Mouse (Mus musculus) frontal cortex, postnatal 10 days (tissue): ENCODE data around the gene Apoa5.

ENCODE experiments used
- DNase-seq, 2 experiments: peaks; one replicate each; pipeline ENCODE4 v3.0.0; 2022; ENCODE audit warnings: low spot score in 2 of 2, mixed read lengths in 1 of 2

Gene Apoa5

DNA sequence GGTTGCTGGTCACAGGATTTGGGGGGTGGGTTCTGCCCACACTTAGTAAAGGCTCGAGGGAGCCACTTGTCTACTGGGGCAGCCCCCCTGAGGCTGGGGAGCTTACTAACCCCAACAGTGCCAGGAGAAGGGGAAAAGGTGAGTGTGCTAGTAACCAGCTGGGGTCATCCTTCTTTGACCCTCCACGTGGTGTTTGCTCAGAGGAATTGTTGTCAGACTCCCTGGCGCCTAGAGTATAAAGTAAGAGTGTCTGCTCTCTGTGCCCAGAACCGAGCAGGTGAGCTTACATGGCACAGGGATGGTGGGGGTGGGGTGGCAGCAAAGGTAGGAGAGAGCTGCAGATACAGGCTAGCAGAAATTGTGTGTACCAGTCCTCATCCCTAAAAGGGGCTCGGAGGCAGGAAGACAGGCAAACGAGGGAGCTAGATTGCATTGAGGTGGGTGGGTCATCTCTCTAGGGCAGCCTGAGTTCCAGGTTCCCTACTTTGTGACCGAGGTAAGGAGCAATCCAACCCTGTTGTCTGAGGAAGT lies at the start of gene Apoa5:
Gene Apoa5 (plus strand): TSS at position 291 of the 531 bp plus-strand sequence.
- DNase-seq, result no peak

DNA sequence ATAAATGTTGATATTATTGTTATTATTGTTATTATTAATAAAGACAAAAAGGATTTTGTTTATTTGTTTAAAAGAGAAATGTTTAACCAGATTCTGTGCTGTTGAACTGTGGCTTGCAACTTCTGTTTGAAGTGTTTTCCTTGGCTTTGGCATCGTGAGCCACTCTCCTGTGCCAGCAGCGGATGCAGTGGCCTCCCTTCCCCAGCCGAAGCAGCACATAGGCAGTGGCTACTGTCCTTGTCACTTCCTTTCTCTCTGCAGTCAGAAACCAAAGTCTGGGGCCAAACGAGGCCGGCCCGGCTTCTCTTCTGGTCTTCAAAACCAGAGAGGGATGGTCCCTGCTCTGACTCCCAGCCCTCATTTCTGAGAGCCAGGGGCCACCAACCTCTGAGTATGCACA lies 45.3 kb upstream of the Apoa5 start:
- no peak for DNase-seq

DNA sequence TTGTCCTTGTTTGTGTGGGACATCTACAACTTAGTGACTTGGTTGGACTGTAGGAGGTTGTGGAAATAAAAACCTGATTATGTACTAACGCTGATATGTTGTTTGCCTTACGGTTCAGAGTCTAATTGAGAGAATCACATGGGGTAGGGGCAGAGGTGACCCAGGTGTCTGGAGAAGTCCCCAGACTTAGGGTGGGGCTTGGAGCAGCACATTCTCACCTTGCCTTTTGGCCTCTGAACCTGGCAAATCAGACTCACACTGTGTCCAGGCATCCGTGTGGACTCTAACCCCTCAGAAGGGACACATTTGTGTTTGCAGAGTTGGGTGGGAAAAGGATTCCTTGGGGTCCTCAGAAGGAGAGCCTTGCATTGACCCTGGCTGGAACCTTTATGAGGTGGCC lies 44.3 kb upstream of the Apoa5 start:
- DNase-seq, result no peak

DNA sequence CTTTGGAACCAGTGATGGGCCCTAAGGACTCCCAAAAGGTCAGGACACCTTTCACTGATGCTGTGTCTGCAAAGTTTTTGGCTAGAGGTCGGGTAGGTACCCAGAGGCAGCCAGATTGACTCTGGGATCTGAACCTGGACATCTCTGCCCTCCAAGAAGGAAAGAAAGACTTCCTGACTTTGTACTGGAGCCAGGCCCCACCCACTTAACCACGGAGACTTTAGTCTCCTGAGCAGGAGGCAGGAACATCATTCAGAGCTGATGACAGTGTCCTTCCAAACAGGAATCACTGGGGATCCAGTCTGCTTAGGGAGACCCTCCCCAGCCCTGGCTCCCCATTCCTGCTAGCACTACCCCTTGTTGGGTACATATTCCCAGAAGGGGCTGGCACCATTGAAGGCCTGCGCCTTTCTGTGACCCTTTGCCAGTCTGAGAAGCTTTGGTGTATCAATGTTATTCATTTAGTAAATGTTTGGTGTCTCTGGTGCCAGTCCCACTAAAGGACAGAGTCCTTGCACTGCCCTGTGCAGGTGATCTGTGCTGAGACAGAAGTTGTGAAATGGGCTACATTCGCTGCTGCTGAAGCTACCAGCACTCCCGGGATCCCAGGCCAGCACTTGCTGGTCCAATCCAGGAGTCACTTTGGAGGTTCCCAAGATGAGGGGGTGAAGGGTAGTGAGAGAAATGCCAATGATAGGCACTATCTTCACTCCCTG lies 43.3 kb upstream of the Apoa5 start:
- DNase-seq, result no peak

DNA sequence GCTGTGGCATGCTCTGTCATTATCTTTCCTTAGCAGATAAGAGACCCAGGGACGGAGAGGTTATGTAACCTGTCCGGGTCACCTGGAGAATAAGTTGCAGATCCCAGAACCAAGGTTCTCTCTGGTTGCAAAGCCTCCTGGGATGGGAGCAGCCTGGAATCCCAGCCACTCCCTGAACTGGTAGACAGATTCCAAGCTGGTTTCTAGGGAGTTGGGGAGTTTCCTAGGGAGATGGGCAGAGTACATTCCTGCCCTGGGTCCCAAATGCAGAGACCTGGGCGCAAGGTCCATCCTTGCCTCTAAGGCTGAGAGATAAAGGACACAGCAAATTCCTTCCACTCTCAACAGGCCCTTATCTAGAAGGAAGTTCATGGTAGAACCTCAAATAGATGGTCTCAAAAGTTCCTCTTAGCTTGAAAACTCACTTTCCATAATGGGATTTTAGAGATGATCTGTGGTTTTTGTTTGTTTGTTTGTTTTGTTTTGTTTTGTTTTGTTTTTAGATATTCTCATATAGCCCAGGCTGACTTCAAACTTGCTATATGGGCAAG lies 41.3 kb upstream of the Apoa5 start:
- no peak for DNase-seq

DNA sequence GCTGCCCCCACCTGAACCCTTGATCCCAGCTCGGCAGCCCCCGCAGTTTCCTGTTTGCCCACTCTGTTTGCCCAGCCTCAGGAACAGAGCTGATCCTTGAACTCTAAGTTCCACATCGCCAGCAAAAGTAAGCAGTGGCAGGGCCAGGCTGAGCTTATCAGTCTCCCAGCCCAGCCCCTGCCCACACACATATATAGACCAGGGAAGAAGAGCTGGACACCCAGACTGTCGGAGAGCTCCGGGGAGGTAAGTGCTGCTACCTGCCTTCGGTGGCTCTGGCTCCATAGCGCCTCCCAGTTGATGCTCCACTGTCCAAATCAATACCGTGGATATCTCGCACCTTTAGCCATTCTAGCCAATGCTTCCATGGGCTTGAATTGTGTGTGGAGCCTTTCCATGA lies 39.9 kb upstream of the Apoa5 start, which contains the start of gene Apoa1:
Gene Apoa1 (plus strand): TSS at position 90 of the 400 bp plus-strand sequence.
- DNase-seq, result no peak

DNA sequence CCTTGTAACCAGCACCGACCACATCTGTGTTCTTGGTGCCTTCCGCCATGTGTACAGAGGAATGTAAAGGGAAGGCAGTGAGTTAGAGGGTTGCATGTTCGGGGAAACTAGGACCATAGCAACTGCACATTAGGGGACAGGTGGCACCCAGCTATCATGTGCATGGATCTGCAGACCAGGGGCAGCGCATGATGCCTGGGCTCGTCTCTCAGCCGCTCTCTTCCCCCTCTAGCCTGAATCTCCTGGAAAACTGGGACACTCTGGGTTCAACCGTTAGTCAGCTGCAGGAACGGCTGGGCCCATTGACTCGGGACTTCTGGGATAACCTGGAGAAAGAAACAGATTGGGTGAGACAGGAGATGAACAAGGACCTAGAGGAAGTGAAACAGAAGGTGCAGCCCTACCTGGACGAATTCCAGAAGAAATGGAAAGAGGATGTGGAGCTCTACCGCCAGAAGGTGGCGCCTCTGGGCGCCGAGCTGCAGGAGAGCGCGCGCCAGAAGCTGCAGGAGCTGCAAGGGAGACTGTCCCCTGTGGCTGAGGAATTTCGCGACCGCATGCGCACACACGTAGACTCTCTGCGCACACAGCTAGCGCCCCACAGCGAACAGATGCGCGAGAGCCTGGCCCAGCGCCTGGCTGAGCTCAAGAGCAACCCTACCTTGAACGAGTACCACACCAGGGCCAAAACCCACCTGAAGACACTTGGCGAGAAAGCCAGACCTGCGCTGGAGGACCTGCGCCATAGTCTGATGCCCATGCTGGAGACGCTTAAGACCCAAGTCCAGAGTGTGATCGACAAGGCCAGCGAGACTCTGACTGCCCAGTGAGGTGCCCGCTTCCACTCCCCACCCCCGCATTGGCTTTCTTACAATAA lies 38.6 kb upstream of the Apoa5 start:
- DNase-seq, result peak; percentile 85 to 86

DNA sequence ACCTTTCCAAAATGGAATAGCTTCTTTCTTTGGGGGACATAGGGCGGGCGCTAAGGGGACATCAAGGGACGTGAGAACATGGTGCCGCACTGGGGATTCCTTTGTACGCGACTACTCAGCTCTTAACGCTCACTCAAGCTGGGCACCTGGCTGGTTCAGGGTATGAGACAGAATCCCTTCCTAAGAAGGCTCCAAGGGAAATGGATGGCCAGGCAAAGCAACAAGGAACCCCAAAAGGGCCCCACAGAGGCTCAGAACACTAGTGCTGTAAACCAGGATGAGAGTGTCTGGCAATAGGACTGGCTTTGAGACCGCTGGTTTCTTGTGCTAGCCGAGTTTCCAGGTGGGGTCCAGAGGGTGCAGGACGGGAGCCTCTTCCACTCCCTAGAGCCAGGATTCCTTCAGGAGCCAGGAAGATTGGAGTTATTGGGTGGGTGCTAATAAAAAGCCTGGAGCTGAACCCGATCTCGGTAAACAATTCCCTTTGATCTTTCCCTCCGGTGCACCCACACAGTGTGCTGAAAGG lies 37.9 kb upstream of the Apoa5 start:
- DNase-seq, result no peak

DNA sequence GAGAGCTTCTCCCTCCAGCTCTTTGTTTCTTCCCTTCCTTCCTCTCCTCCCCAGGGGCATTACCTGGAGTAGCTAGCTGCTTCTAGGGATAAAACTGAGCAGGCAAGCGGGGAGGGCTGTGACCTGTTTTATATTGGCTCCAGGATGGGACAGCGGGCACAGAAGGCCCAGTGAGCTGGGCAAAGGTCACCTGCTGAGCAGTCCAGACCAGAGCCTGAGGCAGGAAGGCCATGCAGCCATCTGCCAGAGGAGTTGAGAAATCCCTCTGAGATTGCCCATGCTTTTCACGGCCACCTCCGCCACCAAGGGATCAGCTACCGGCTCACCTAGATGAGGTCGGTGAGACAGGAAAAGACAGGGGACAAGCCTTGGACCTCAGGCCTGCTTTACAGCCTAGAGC lies 33.2 kb upstream of the Apoa5 start:
- no peak for DNase-seq

DNA sequence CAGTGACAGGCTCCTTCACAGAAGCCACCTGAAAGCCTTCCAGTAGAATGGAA lies 33.0 kb upstream of the Apoa5 start, which contains the start of gene Apoc3:
Gene Apoc3 (minus strand): TSS at position 41 of the 53 bp plus-strand sequence.
- no peak for DNase-seq

DNA sequence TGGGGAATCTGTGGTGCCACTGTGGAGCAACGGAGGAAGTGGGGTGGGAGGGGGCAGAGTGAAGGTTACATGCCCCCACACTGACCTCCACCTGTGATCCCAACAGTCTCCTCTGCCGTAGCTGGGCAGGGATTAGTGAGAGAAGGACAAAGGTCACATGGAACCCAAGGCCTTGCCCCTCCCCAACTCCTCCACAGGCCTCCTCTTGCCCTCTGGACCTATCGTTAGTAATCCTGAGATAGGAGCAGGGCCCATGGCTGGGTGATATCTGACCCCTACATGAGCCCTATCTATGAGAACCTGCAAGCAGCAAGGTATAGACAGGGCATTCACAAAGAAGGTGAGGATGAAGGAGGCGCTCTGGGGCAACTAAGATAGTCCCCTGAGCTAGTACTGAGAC lies 32.8 kb upstream of the Apoa5 start:
- DNase-seq, result no peak

DNA sequence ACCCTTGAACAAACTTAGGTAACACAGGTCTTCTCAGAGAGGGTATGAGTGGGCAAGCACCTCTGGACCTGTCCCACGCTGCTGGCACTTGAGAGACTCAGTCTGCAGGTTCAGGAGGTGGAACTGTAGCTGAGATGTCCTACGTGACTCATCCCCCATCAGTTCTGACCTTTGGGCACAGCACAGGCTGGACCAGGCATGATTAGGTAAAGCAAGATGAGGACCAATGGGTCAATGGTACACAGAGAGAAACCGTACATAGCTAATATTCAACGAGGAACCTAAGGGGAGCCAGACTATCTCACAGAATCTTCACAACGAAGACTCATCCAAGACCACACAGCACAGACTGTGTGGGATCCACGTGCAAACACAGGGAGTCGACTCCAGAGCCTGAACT lies 29.6 kb upstream of the Apoa5 start:
- DNase-seq, result no peak

DNA sequence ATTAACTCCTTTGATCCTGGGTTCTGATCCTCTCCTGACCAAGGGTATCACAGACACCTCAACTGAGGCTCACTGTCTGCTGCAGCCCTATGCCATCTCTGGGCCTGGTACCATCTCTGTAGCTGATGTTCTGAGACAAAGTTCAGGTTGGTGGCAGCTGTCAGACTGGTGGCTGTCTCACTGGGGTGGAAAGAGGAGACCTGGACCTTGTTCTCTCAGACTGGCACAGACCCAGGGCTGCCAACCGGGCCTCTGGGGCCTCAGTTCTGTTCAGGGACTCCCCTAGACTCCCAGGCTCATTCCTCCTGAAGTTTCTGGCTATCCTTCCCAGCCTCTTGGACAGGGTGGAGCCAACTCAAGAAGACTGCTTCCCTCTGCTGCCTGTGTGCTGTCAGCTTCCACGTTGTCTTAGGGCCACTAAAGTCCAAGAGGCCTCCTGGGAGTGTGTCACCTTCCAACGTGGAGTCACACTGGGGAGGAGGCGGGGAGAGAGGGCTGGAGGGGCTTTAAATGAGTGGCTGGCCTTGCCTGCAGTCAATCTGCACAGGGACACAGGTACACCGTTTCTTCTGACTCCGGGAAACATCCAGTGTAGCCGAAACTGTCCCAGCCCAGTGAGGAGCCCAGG lies 27.8 kb upstream of the Apoa5 start, which contains the start of gene Apoa4:
Gene Apoa4 (plus strand): TSS at position 171 of the 628 bp plus-strand sequence.
- no peak for DNase-seq

DNA sequence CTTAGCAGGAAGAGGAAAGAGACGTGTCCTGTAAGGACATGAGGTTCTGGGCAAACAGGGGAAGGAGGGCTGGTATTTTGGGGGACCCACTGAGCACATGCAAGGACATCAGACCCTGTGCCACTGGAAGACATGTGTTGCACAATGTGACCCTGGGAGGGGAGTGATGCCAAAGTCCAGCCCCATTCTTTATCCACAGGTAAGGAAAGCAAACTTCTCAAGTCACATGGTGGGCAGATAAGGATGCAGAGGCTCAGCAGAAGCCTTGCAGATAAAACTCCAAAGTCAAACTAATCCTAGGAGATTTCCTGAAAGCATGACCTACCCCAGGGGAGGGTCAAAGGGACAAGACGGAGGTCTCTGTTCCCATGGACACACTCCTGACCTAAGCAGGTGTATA lies 26.6 kb upstream of the Apoa5 start:
- DNase-seq, result no peak

DNA sequence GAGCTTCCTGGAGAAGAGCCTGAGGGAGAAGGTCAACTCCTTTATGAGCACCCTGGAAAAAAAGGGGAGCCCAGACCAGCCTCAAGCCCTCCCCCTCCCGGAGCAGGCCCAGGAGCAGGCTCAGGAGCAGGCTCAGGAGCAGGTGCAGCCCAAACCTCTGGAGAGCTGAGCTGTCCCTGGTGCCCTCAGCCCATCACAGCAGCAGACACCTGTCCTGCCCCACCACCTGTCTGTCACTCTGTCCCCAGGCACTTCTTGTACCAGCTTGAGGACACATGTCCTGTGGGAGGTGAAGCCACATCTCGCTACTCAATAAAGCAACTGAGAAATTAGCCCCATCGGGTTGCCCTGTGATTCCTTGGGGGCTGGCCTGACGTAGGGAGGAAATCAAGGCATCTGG lies 25.3 kb upstream of the Apoa5 start:
- no peak for DNase-seq

DNA sequence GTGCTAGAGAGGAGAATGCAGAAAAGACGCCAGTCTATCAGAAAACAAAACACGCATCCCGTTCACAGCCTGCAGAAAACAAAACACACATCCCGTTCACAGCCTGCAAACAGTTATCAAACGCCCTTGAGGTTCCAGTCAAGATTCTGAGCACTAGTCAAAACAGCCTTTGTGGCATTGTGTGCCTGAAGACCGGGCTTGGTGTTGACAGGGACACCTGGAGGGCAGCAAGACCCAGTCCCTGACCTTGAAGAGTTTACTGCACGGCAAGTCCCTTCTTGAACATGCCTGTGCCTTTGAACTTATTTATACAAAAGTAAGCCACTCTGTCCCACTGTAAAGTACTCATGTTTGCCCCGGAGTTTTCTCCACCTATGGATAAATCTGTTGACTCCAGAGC lies 24.8 kb upstream of the Apoa5 start:
- no peak for DNase-seq

DNA sequence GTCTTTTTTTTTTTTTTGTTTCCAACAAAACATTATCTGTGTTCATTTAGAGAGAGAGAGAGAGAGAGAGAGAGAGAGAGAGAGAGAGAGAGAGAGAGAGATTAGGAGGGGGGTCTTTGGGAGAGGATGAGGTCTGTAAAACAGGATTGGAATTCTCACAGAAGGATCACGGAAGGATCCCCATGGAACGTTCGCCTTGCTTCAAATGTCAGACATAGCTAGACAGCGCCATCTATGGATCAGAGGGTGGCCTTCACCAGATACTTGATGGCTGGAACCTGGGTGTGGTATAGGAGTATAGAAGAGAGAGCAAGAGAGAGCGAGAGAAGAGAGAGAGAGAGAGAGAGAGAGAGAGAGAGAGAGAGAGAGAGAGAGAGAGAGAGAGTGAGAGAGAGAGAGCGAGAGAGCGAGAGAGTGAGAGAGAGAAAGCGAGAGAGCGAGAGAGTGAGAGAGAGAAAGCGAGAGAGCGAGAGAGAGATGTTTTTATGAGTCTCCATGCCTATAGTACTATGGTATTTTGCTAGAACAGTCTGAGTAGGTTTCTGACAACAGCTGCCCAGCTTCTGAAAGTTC lies 21.6 kb upstream of the Apoa5 start:
- peak in 1 of 2 experiments; percentile 57 for DNase-seq

DNA sequence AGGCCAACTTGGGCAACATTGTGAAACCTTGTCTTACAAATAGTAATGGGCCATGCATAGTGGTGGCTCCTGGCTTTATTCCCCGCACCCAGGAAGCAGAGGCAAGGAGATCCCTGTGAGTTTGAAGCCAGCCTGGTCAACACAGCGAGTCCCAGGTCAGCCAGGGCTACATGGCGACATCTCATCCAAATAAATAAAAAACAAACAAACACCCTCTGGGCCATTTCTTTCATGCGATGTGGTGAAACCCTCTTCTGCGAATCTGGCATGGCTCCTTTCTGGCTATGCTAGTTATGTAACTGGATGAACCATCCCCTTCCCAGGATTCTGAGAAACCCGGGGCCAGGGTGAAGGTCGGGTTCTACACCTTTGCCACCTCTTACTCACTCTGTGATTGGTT lies 12.3 kb upstream of the Apoa5 start:
- DNase-seq, result no peak

DNA sequence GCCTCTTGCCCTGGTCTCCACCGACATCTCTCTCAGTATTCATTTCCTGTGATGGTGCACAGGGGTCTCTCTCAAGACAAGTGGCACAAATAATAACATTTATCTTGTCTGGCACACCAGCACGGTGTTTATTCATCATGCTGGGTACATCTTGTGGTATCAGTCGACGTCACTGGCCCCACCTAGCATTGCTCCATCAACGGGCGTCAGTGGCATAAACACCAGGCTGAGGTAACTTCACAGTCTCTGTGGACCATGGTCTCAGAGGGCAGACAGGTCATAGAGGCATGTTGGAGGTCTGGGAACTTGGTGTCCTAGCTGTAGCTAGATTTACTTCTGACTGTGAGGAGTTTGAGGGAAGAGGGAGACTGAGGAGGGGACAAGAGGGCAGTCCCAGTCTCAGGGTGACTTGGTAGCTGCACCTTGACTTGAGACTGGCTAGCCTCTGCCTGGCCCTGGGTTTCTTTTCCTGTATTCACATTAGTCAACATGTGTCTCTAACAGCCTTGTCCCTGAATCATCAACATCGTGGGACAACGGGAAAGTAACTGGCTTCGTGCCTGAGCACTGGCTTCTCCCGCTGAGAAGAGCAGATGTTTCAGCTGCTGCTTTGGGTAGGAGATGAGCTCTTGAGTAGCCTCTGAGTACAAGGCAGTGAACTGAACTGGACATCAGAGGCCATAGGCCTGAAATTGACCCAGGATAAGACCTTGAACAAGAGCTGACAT lies 11.6 kb upstream of the Apoa5 start:
- DNase-seq, result no peak

DNA sequence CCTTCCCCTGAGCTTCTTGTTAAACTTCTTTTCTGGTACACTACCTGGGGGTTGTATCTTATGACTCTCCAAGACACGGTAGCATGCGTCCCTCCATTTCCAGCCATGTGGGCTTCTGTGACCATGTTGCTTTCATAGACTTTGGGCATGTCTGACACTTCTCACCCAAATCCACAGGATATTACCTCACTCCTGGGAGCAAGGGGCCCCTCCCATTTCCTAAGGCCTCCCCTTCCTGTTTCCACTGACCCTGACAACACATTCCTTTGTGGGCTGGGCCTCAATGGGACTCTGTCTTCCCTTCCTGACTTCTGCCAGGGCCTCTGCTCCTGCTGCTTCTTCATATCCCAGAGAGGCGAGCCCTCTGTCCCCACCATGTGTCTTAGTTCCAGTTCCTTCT lies 10.9 kb upstream of the Apoa5 start:
- no peak for DNase-seq

DNA sequence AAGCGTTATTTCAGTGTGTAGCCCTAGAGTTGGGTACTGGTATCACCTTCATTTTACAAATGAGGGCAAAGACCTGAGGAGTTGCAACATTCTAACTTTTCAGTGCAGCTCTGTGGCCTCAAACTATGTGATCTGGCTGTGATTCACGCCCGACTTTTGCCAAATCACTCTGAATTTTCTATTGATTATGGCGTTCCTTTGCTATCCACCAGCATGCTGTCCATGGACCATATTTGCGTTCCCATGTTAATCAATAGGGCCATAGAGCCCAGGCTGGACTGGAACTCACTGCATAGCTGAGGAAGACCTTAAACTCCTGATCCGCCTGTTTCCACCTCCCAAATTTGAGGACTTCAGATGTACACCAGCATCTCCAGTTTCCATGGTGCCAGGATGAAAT lies 9.3 kb upstream of the Apoa5 start:
- no peak for DNase-seq
